Mouse (Mus musculus) layer of hippocampus, adult 9-11 months (tissue): ENCODE data around the gene Gm10842.
"Not testable (repeated sequence)": the region's sequence is repeated elsewhere in the genome, so short reads cannot be mapped to it uniquely, and the experiment has no call there.

Experiments used
- DNase-seq: peaks from one replicate; pipeline ENCODE4 v3.0.0; 2022

The Gm10842 gene

GRCm38 (mm10) chr11:105146593-105146992 is at the start of gene Gm10842:
TSS of gene Gm10842 (plus strand) at chr11:105146893.
- DNase-seq: no peak

- not testable (repeated sequence) for DNase-seq
These were observed 34.2 kb upstream of the Gm10842 start for GRCm38 (mm10) chr11:105112448-105112847.

- no peak for DNase-seq
These were observed 28.9 kb upstream of the Gm10842 start for GRCm38 (mm10) chr11:105117814-105118213.

- no peak for DNase-seq
These were observed 26.1 kb upstream of the Gm10842 start for GRCm38 (mm10) chr11:105120551-105121061.

GRCm38 (mm10) chr11:105121792-105122191 is 24.9 kb upstream of the Gm10842 start:
- DNase-seq: not testable (repeated sequence)

- DNase-seq: no peak
These were observed 22.7 kb upstream of the Gm10842 start for GRCm38 (mm10) chr11:105123986-105124385.

GRCm38 (mm10) chr11:105125735-105126519 is 20.8 kb upstream of the Gm10842 start, which contains the start of gene Mettl2:
TSS of gene Mettl2 (plus strand) at chr11:105126425.
- DNase-seq: peak; percentile 85

- DNase-seq: no peak
These were observed 20.1 kb upstream of the Gm10842 start for GRCm38 (mm10) chr11:105126520-105127029.

GRCm38 (mm10) chr11:105135692-105136091 is 11.0 kb upstream of the Gm10842 start:
- no peak for DNase-seq

GRCm38 (mm10) chr11:105137255-105137654 is 9.4 kb upstream of the Gm10842 start:
- not testable (repeated sequence) for DNase-seq

GRCm38 (mm10) chr11:105140512-105140911 is 6.2 kb upstream of the Gm10842 start:
- not testable (repeated sequence) for DNase-seq

GRCm38 (mm10) chr11:105141115-105141514 is 5.6 kb upstream of the Gm10842 start:
- no peak for DNase-seq

GRCm38 (mm10) chr11:105143564-105143963 is 3.1 kb upstream of the Gm10842 start:
- no peak for DNase-seq

- DNase-seq: no peak
These were observed 2.6 kb upstream of the Gm10842 start for GRCm38 (mm10) chr11:105144084-105144483.

- no peak for DNase-seq
These were observed 2.0 kb upstream of the Gm10842 start for GRCm38 (mm10) chr11:105144508-105145210.

GRCm38 (mm10) chr11:105145211-105145610 is 1.5 kb upstream of the Gm10842 start:
- no peak for DNase-seq

GRCm38 (mm10) chr11:105149353-105149752 is 2.7 kb downstream of the Gm10842 start:
- no peak for DNase-seq

- no peak for DNase-seq
These were observed 3.1 kb downstream of the Gm10842 start for GRCm38 (mm10) chr11:105149766-105150165.

- no peak for DNase-seq
These were observed 4.0 kb downstream of the Gm10842 start for GRCm38 (mm10) chr11:105150691-105151090.

- no peak for DNase-seq
These were observed 4.7 kb downstream of the Gm10842 start for GRCm38 (mm10) chr11:105151226-105152016.

GRCm38 (mm10) chr11:105152017-105152300 is 5.3 kb downstream of the Gm10842 start:
- DNase-seq: no peak

- no peak for DNase-seq
These were observed 5.7 kb downstream of the Gm10842 start for GRCm38 (mm10) chr11:105152357-105152899.
